16 mouse cellular contexts compared by ENCODE assay signal in the genomic region with DNA sequence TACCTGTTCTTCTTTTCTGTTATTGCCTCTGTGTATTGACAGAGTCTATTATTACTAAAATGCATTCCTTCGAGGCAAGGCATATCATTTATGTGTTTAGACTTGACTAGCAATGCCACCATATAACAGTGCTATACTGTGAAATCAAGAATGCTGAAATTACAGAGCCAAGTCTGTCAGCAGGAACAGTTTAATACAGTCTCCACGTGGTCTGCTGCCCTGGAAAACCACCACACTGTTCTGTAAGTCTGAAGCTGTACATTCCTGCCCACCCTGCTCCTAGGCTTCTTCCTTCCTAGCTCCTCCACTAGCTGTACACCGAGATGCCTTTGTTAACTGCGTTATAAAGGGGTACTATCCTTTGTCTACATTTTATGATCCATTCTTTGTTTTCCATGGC. TPM values are rescaled to one million over a fixed set of nuclear protein-coding genes. Genes with fewer than 3 reads are reported as not detected.
DNase-seq lines count a peak whose midpoint lies in the region; ATAC-seq and TF ChIP-seq lines count a peak whose summit lies in the region.
"Had no signal": no experiment of that assay in that cellular context is flagged by ENCODE, and none has a peak within 500 bp of the region (broad histone marks: within the 10 kb centered on the region; RNA-seq: fewer than 3 reads in every experiment).

No protein-coding gene starts in this region.

- 16% methylated on average over 4 of the region's 4 CpGs for WGBS in kidney, postnatal 0 days
- 25% methylated on average over 4 of the region's 4 CpGs for WGBS in embryonic facial prominence, embryonic 15.5 days
- WGBS in limb, embryonic 14.5 days: 30% methylated on average over 4 of the region's 4 CpGs
- WGBS in stomach, embryonic 14.5 days: 37% methylated on average over 4 of the region's 4 CpGs

- no peaks in the 10 kb centered on the region for H3K27me3 ChIP-seq in kidney, postnatal 0 days (ENCODE audit: insufficient read depth, low read length)
- H3K27me3 ChIP-seq in embryonic facial prominence, embryonic 15.5 days: no peaks in the 10 kb centered on the region
- no peaks in the 10 kb centered on the region for H3K27me3 ChIP-seq in limb, embryonic 14.5 days (ENCODE audit: control insufficient read depth, insufficient read depth, low read length)
- no peaks in the 10 kb centered on the region for H3K27me3 ChIP-seq in stomach, embryonic 14.5 days (ENCODE audit: control insufficient read depth, insufficient read depth, low read length)

- TF ChIP-seq CTCF in kidney, postnatal 0 days (IDR thresholded peaks at IDR 0.05; ENCODE audit: low read depth): no peak

- no peak overlapping the region for H3K4me2 ChIP-seq in kidney, postnatal 0 days (ENCODE audit: low read length)
- no peak overlapping the region for H3K4me2 ChIP-seq in embryonic facial prominence, embryonic 15.5 days (replicated peaks)
- H3K4me2 ChIP-seq in limb, embryonic 14.5 days (replicated peaks; ENCODE audit: low read depth, low read length, severe bottlenecking): no peak overlapping the region
- H3K4me2 ChIP-seq in stomach, embryonic 14.5 days (replicated peaks; ENCODE audit: low read depth, low read length): no peak overlapping the region

- peak; percentile 29 for DNase-seq in kidney, postnatal 0 days (ENCODE audit: low spot score)
- DNase-seq in kidney, postnatal 10 days: no peak
- DNase-seq in limb, embryonic 14.5 days (ENCODE audit: low spot score): peak; percentile 65
- no peak for DNase-seq in adrenal gland, adult 18-20 months (ENCODE audit: low spot score in 2 of 2)
- no peak for DNase-seq in spleen, postnatal 10 days (ENCODE audit: low spot score in 2 of 2)
- DNase-seq in cerebellum, adult 8-10 months: no peak
- DNase-seq: adrenal gland, postnatal 25 days; cerebellum, postnatal 10 days; gastrocnemius, postnatal 10 days had no signal

- TF ChIP-seq POLR2A in limb, embryonic 14.5 days (IDR thresholded peaks at IDR 0.05; ENCODE audit: borderline replicate concordance, extremely low read depth, insufficient read depth, insufficient read length): no peak

- peak overlapping the region; percentile 99; the same call in 1 of the 2 replicates for H3K27ac ChIP-seq in kidney, postnatal 0 days
- peak overlapping the region; percentile 29; the same call in 1 of the 2 replicates for H3K27ac ChIP-seq in embryonic facial prominence, embryonic 15.5 days (replicated peaks)
- H3K27ac ChIP-seq in limb, embryonic 14.5 days (replicated peaks; ENCODE audit: low read depth, low read length): peak overlapping the region; percentile 63
- peak overlapping the region; percentile 81 for H3K27ac ChIP-seq in stomach, embryonic 14.5 days (ENCODE audit: low read length)
- H3K27ac ChIP-seq: heart, embryonic 10.5 days; midbrain, embryonic 10.5 days had no signal

- no peak overlapping the region for H3K9ac ChIP-seq in kidney, postnatal 0 days (ENCODE audit: low read depth, low read length)
- H3K9ac ChIP-seq in embryonic facial prominence, embryonic 15.5 days: no peak overlapping the region
- no peak overlapping the region for H3K9ac ChIP-seq in limb, embryonic 14.5 days (ENCODE audit: low read depth, low read length, severe bottlenecking)
- no peak overlapping the region for H3K9ac ChIP-seq in stomach, embryonic 14.5 days (replicated peaks; ENCODE audit: low read depth, low read length)

- H3K36me3 ChIP-seq in kidney, postnatal 0 days (ENCODE audit: insufficient read depth, low read length): no peaks in the 10 kb centered on the region
- H3K36me3 ChIP-seq in embryonic facial prominence, embryonic 15.5 days: no peaks in the 10 kb centered on the region
- H3K36me3 ChIP-seq in limb, embryonic 14.5 days (ENCODE audit: control insufficient read depth, insufficient read depth, low read length): no peaks in the 10 kb centered on the region
- no peaks in the 10 kb centered on the region for H3K36me3 ChIP-seq in stomach, embryonic 14.5 days (ENCODE audit: control insufficient read depth, insufficient read depth, low read length)

- no peak overlapping the region for H3K4me3 ChIP-seq in kidney, postnatal 0 days (replicated peaks; ENCODE audit: low read depth, low read length)
- no peak overlapping the region for H3K4me3 ChIP-seq in embryonic facial prominence, embryonic 15.5 days (replicated peaks)
- no peak overlapping the region for H3K4me3 ChIP-seq in limb, embryonic 14.5 days (replicated peaks; ENCODE audit: low read length)
- no peak overlapping the region for H3K4me3 ChIP-seq in stomach, embryonic 14.5 days (ENCODE audit: low read depth, low read length)
- H3K4me3 ChIP-seq: midbrain, embryonic 10.5 days had no signal

- H3K4me1 ChIP-seq in kidney, postnatal 0 days (replicated peaks; ENCODE audit: insufficient read depth, low read length): peaks cover 11% of the 10 kb centered on the region; the same call in 1 of the 2 replicates
- peaks cover 15% of the 10 kb centered on the region; the same call in 1 of the 2 replicates for H3K4me1 ChIP-seq in embryonic facial prominence, embryonic 15.5 days
- peaks cover 13% of the 10 kb centered on the region for H3K4me1 ChIP-seq in limb, embryonic 14.5 days (ENCODE audit: control insufficient read depth, insufficient read depth, low read length)
- H3K4me1 ChIP-seq in stomach, embryonic 14.5 days (ENCODE audit: control insufficient read depth, insufficient read depth, low read length): peaks cover 11% of the 10 kb centered on the region

- H3K9me3 ChIP-seq in kidney, postnatal 0 days (replicated peaks; ENCODE audit: low read length): no peaks in the 10 kb centered on the region
- no peaks in the 10 kb centered on the region for H3K9me3 ChIP-seq in embryonic facial prominence, embryonic 15.5 days (replicated peaks)
- no peaks in the 10 kb centered on the region for H3K9me3 ChIP-seq in limb, embryonic 14.5 days (ENCODE audit: control insufficient read depth, low read length)
- no peaks in the 10 kb centered on the region for H3K9me3 ChIP-seq in stomach, embryonic 14.5 days (ENCODE audit: control insufficient read depth, low read depth, low read length)
- H3K9me3 ChIP-seq: G1E; heart, embryonic 10.5 days; midbrain, embryonic 10.5 days had no signal

- ATAC-seq in kidney, postnatal 0 days (replicated peaks; ENCODE audit: low FRiP score, low read depth): no peak
- 0 out of 2 replicates have a peak, but pooled peaks have one; percentile 22 for ATAC-seq in embryonic facial prominence, embryonic 15.5 days (ENCODE audit: insufficient number of reproducible peaks, low FRiP score, low TSS enrichment, low read depth)
- no peak for ATAC-seq in limb, embryonic 14.5 days (ENCODE audit: low FRiP score, low read depth)
- no peak for ATAC-seq in stomach, embryonic 14.5 days (ENCODE audit: insufficient number of reproducible peaks, insufficient read depth, low FRiP score, low read depth)
- ATAC-seq: forebrain, embryonic 14.5 days; lung, postnatal 0 days had no signal

RNA-seq across cellular contexts. Expression of a gene that starts 1.6 kb away (rescaled TPM):
- polyA plus RNA-seq in kidney, postnatal 0 days (2015; fragmentation: Nextera tagmentation; extraction: Ambion mirVana): 19.9 and 22.2 TPM in 2 replicates
- 18.2 and 18.4 TPM in 2 replicates for polyA plus RNA-seq in embryonic facial prominence, embryonic 15.5 days (2015; fragmentation: Nextera tagmentation; extraction: Ambion mirVana)
- polyA plus RNA-seq in limb, embryonic 14.5 days (2012; rRNA removed): 15.4 and 17.6 TPM in 2 replicates
- 19.8 and 22.4 TPM in 2 replicates for polyA plus RNA-seq in limb, embryonic 14.5 days (2014; fragmentation: Nextera tagmentation; extraction: Ambion mirVana)
- 21.7 and 27.3 TPM in 2 replicates for polyA plus RNA-seq in stomach, embryonic 14.5 days (2014; fragmentation: Nextera tagmentation; extraction: Ambion mirVana)
- 10 to 100 TPM; 33.8 to 34.7 TPM for total RNA-seq in adrenal gland, adult 18-20 months (2021)

RNA-seq across cellular contexts. Expression of a gene that starts 51.5 kb away (rescaled TPM):
- polyA plus RNA-seq in kidney, postnatal 0 days (2015; fragmentation: Nextera tagmentation; extraction: Ambion mirVana): 81.4 and 83.1 TPM in 2 replicates
- polyA plus RNA-seq in embryonic facial prominence, embryonic 15.5 days (2015; fragmentation: Nextera tagmentation; extraction: Ambion mirVana): 69.3 and 79.1 TPM in 2 replicates
- polyA plus RNA-seq in limb, embryonic 14.5 days (2012; rRNA removed): 51.1 and 57.2 TPM in 2 replicates
- 64.4 and 70.6 TPM in 2 replicates for polyA plus RNA-seq in limb, embryonic 14.5 days (2014; fragmentation: Nextera tagmentation; extraction: Ambion mirVana)
- 57.5 and 81.6 TPM in 2 replicates for polyA plus RNA-seq in stomach, embryonic 14.5 days (2014; fragmentation: Nextera tagmentation; extraction: Ambion mirVana)
- 100 to 1,000 TPM; 109 to 128 TPM for total RNA-seq in adrenal gland, adult 18-20 months (2021)

RNA-seq across cellular contexts. Expression of a gene that starts 51.7 kb away (rescaled TPM):
- 14.7 and 15.4 TPM in 2 replicates for polyA plus RNA-seq in kidney, postnatal 0 days (2015; fragmentation: Nextera tagmentation; extraction: Ambion mirVana)
- 13.0 and 15.5 TPM in 2 replicates for polyA plus RNA-seq in embryonic facial prominence, embryonic 15.5 days (2015; fragmentation: Nextera tagmentation; extraction: Ambion mirVana)
- polyA plus RNA-seq in limb, embryonic 14.5 days (2012; rRNA removed): 34.9 and 35.9 TPM in 2 replicates
- 10.0 and 11.1 TPM in 2 replicates for polyA plus RNA-seq in limb, embryonic 14.5 days (2014; fragmentation: Nextera tagmentation; extraction: Ambion mirVana)
- polyA plus RNA-seq in stomach, embryonic 14.5 days (2014; fragmentation: Nextera tagmentation; extraction: Ambion mirVana): 8.3 and 10.4 TPM in 2 replicates
- 10 to 100 TPM; 72.9 to 92.6 TPM for total RNA-seq in adrenal gland, adult 18-20 months (2021)

Comparison
In these comparisons a context has a peak if more than half of its experiments do, and no peak if none do; other contexts are left out.
1. DNase-seq: peak in kidney, postnatal 0 days (single experiment) and limb, embryonic 14.5 days (single experiment); none in kidney, postnatal 10 days (single experiment), adrenal gland, adult 18-20 months (0 of 2), spleen, postnatal 10 days (0 of 2) and cerebellum, adult 8-10 months (single experiment).
2. H3K27ac ChIP-seq: peak in every context shown above with its lines; median percentile 99 in kidney, postnatal 0 days; 81 in stomach, embryonic 14.5 days; 63 in limb, embryonic 14.5 days; 29 in embryonic facial prominence, embryonic 15.5 days.